Mouse (Mus musculus) ES-E14 (cell line): ENCODE data around the gene Mmp11. TPM values are rescaled to one million over a fixed set of nuclear protein-coding genes. Genes with fewer than 3 reads are reported as not detected.

Experiments
- DNase-seq: peaks from one replicate; pipeline ENCODE4 v3.0.0-alpha.2; 2013; ENCODE audit warnings: low read depth, low spot score
- H3K27ac ChIP-seq: 2 replicates; pipeline ENCODE4 v1.5.1; 2012; ENCODE audit warnings: low read depth, mild to moderate bottlenecking, low read length, moderate library complexity, mixed read lengths; ENCODE audit not compliant: poor library complexity, insufficient read depth, severe bottlenecking
- H3K36me3 ChIP-seq: 2 replicates; pipeline ENCODE4 v1.6.1; 2012; ENCODE audit warnings: mild to moderate bottlenecking, low read length, moderate library complexity, mixed read lengths; ENCODE audit not compliant: control insufficient read depth, poor library complexity, insufficient read depth, severe bottlenecking
- H3K4me1 ChIP-seq, 2 experiments: fragments of 150-350 bp in 1 of 2; sonication (generic) in 1 of 2; 2 replicates each; pipeline ENCODE4 v1.6.1; 2012; ENCODE audit warnings: low read length in 2 of 2, mild to moderate bottlenecking in 1 of 2, mixed read lengths in 1 of 2; ENCODE audit not compliant: control insufficient read depth in 2 of 2, insufficient read depth in 2 of 2, poor library complexity in 1 of 2
- H3K4me3 ChIP-seq, 2 experiments: fragments of 150-350 bp in 1 of 2; sonication (generic) in 1 of 2; 2 replicates each; pipeline ENCODE4 v1.5.1; 2012; ENCODE audit warnings: low read length in 2 of 2, low read depth in 1 of 2, mild to moderate bottlenecking in 1 of 2, mixed read lengths in 1 of 2; ENCODE audit not compliant: insufficient read depth in 1 of 2, poor library complexity in 1 of 2, severe bottlenecking in 1 of 2
- H3K9ac ChIP-seq: 2 replicates; pipeline ENCODE4 v1.6.1; 2012; ENCODE audit warnings: low read depth, mild to moderate bottlenecking, low read length, mixed read lengths; ENCODE audit not compliant: poor library complexity, insufficient read depth, severe bottlenecking
- H3K9me3 ChIP-seq: fragments of 150-350 bp; sonication (generic); 2 replicates; pipeline ENCODE4 v1.6.1; 2012; ENCODE audit warnings: low read depth, mild to moderate bottlenecking, low read length; ENCODE audit not compliant: control insufficient read depth, insufficient read depth
- CHD2 ChIP-seq: IDR thresholded peaks from 2 replicates; pipeline ENCODE4 v1.6.1; 2014; ENCODE audit warnings: mild to moderate bottlenecking, low read depth, low read length, inconsistent platforms
- HCFC1 ChIP-seq: IDR thresholded peaks from 2 replicates; pipeline ENCODE4 v1.6.1; 2012; ENCODE audit warnings: low read length, inconsistent platforms, borderline replicate concordance; ENCODE audit not compliant: insufficient read depth
- MAFK ChIP-seq: IDR thresholded peaks from 2 replicates; pipeline ENCODE4 v1.6.1; 2014; ENCODE audit warnings: mild to moderate bottlenecking, low read depth, low read length, inconsistent platforms; ENCODE audit not compliant: insufficient read depth
- ZC3H11A ChIP-seq: IDR thresholded peaks from 2 replicates; pipeline ENCODE4 v1.6.1; 2012; ENCODE audit warnings: low read depth, mild to moderate bottlenecking, inconsistent platforms, low read length, borderline replicate concordance
- ZNF384 ChIP-seq: IDR thresholded peaks from 2 replicates; pipeline ENCODE4 v1.6.1; 2012; ENCODE audit warnings: low read depth, low read length, inconsistent platforms
- in situ Hi-C, 2 experiments: fragments of 600-800 bp; cut with MboI; formaldehyde crosslinking; loops; one replicate each; pipeline ENCODE4 v1.15.1; 2025; ENCODE audit warnings: low sequenced_read_pairs in 2 of 2, inconsistent platforms in 1 of 2; ENCODE audit not compliant: unreplicated experiment in 2 of 2
- total RNA-seq: library from RNA; depleted of rRNA; stranded (reverse); fragments of 300-350 nt; gene quantifications from 2 replicates; pipeline ENCODE4 v1.2.3, GENCODE M21; 2012

Gene Mmp11
- total RNA-seq, 1 experiment = 52.4 TPM

GRCm38 (mm10) chr10:75910698-75911097, 25.6 kb downstream of the Mmp11 start:
- Histone ChIP-seq H3K4me3 (no peak overlapping the region), H3K9ac (no peak overlapping the region), H3K4me1 (no peaks in the 10 kb centered on the region; a peak in 1 of 4 replicates), H3K9me3 (no peaks in the 10 kb centered on the region), H3K27ac (no peak overlapping the region), H3K36me3 (peaks cover 49% of the 10 kb centered on the region)
- in situ Hi-C loops = no loop called here
- DNase-seq = no peak
- TF ChIP-seq ZNF384 (no peak), MAFK (no peak), CHD2 (no peak)

- no peaks in the 10 kb centered on the region for H3K9me3 ChIP-seq
- DNase-seq = no peak
- no peak for TF ChIP-seq CHD2
- no peak for TF ChIP-seq ZC3H11A
- TF ChIP-seq ZNF384 = no peak
- no peak for TF ChIP-seq HCFC1
- TF ChIP-seq MAFK = no peak
- in situ Hi-C loops = no loop called here
- no peak overlapping the region for H3K4me3 ChIP-seq
- H3K4me1 ChIP-seq = no peaks in the 10 kb centered on the region
- no peak overlapping the region for H3K27ac ChIP-seq
- no peak overlapping the region for H3K9ac ChIP-seq
- peaks cover 67% of the 10 kb centered on the region for H3K36me3 ChIP-seq
Observed at GRCm38 (mm10) chr10:75906882-75907281, 29.4 kb downstream of the Mmp11 start.

GRCm38 (mm10) chr10:75904391-75904790, 31.9 kb downstream of the Mmp11 start:
- in situ Hi-C loops = no loop called here
- Histone ChIP-seq H3K4me3 (no peak overlapping the region), H3K9ac (no peak overlapping the region), H3K27ac (no peak overlapping the region), H3K9me3 (no peaks in the 10 kb centered on the region), H3K36me3 (peaks cover 54% of the 10 kb centered on the region), H3K4me1 (no peaks in the 10 kb centered on the region)
- TF ChIP-seq ZNF384 = no peak
- no peak for TF ChIP-seq HCFC1
- no peak for TF ChIP-seq ZC3H11A
- TF ChIP-seq MAFK = no peak
- TF ChIP-seq CHD2 = no peak
- no peak for DNase-seq

- no peak overlapping the region for H3K27ac ChIP-seq
- in situ Hi-C loops = no loop called here
- no peak overlapping the region for H3K4me3 ChIP-seq
- no peaks in the 10 kb centered on the region for H3K9me3 ChIP-seq
- H3K4me1 ChIP-seq = peaks cover 0 to 7% of the 10 kb centered on the region in 2 experiments; a peak in 2 of 4 replicates
- peaks cover 59% of the 10 kb centered on the region for H3K36me3 ChIP-seq
- no peak for TF ChIP-seq MAFK
- TF ChIP-seq ZC3H11A = no peak
- TF ChIP-seq CHD2 = no peak
- no peak for TF ChIP-seq ZNF384
- DNase-seq = no peak
- no peak overlapping the region for H3K9ac ChIP-seq
Observed at GRCm38 (mm10) chr10:75898846-75899245, 37.5 kb downstream of the Mmp11 start.

GRCm38 (mm10) chr10:75898039-75898564, 38.2 kb downstream of the Mmp11 start:
- DNase-seq = no peak
- peaks cover 0 to 7% of the 10 kb centered on the region in 2 experiments; a peak in 2 of 4 replicates for H3K4me1 ChIP-seq
- no peak overlapping the region for H3K4me3 ChIP-seq
- peaks cover 52% of the 10 kb centered on the region for H3K36me3 ChIP-seq
- no peaks in the 10 kb centered on the region for H3K9me3 ChIP-seq
- no peak overlapping the region for H3K9ac ChIP-seq
- in situ Hi-C loops = no loop called here
- TF ChIP-seq CHD2 = no peak
- no peak for TF ChIP-seq ZC3H11A
- TF ChIP-seq ZNF384 = no peak
- no peak for TF ChIP-seq MAFK
- TF ChIP-seq HCFC1 = no peak
- no peak overlapping the region for H3K27ac ChIP-seq
